Mouse (Mus musculus) cerebellum, adult 9-10 months (tissue): ENCODE data around the gene Atp6v1c2.

Experiments used
- DNase-seq: peaks from one replicate; pipeline ENCODE4 v3.0.0; 2022

The Atp6v1c2 gene

GRCm38 (mm10) chr12:17329259-17329658 is at the start of gene Atp6v1c2:
Gene Atp6v1c2, minus strand, starts transcription at chr12:17329359.
- no peak for DNase-seq

- no peak for DNase-seq
Observed at GRCm38 (mm10) chr12:17376521-17376920, 47.4 kb upstream of the Atp6v1c2 start.

- no peak for DNase-seq
Observed at GRCm38 (mm10) chr12:17375243-17375642, 46.1 kb upstream of the Atp6v1c2 start.

- DNase-seq = no peak
Observed at GRCm38 (mm10) chr12:17373470-17373975, 44.4 kb upstream of the Atp6v1c2 start.

- DNase-seq = no peak
Observed at GRCm38 (mm10) chr12:17372696-17373095, 43.5 kb upstream of the Atp6v1c2 start.

- no peak for DNase-seq
Observed at GRCm38 (mm10) chr12:17371589-17372235, 42.6 kb upstream of the Atp6v1c2 start.

GRCm38 (mm10) chr12:17369551-17370325 is 40.6 kb upstream of the Atp6v1c2 start:
- DNase-seq = no peak

- DNase-seq = no peak
Observed at GRCm38 (mm10) chr12:17369111-17369510, 40.0 kb upstream of the Atp6v1c2 start.

- no peak for DNase-seq
Observed at GRCm38 (mm10) chr12:17366981-17367380, 37.8 kb upstream of the Atp6v1c2 start.

GRCm38 (mm10) chr12:17362316-17362715 is 33.2 kb upstream of the Atp6v1c2 start:
- no peak for DNase-seq

GRCm38 (mm10) chr12:17360650-17361049 is 31.5 kb upstream of the Atp6v1c2 start:
- no peak for DNase-seq

GRCm38 (mm10) chr12:17360104-17360503 is 30.9 kb upstream of the Atp6v1c2 start:
- no peak for DNase-seq

GRCm38 (mm10) chr12:17358981-17359380 is 29.8 kb upstream of the Atp6v1c2 start:
- no peak for DNase-seq

- no peak for DNase-seq
Observed at GRCm38 (mm10) chr12:17357795-17358194, 28.6 kb upstream of the Atp6v1c2 start.

GRCm38 (mm10) chr12:17356853-17357252 is 27.7 kb upstream of the Atp6v1c2 start:
- DNase-seq = no peak

GRCm38 (mm10) chr12:17350106-17350505 is 20.9 kb upstream of the Atp6v1c2 start:
- no peak for DNase-seq

- peak; percentile 81 for DNase-seq
Observed at GRCm38 (mm10) chr12:17348048-17349036, 19.2 kb upstream of the Atp6v1c2 start, which contains the start of gene Nol10. Gene Nol10, plus strand, starts transcription at chr12:17348458.

- peak; percentile 51 for DNase-seq
Observed at GRCm38 (mm10) chr12:17347327-17348047, 18.3 kb upstream of the Atp6v1c2 start.

GRCm38 (mm10) chr12:17339114-17339905 is 10.2 kb upstream of the Atp6v1c2 start:
- no peak for DNase-seq

GRCm38 (mm10) chr12:17338338-17338737 is 9.2 kb upstream of the Atp6v1c2 start:
- DNase-seq = no peak

GRCm38 (mm10) chr12:17333459-17333858 is 4.3 kb upstream of the Atp6v1c2 start:
- DNase-seq = no peak
